Mouse (Mus musculus) thymus, adult 2 months (tissue): ENCODE results near the gene Cdc42ep1. TPM values are rescaled to one million over a fixed set of nuclear protein-coding genes. Genes with fewer than 3 reads are reported as not detected.

ENCODE experiments used
- DNase-seq: peaks from one replicate; pipeline ENCODE4 v3.0.0; 2021
- H3K27ac ChIP-seq: fragments of 200-500 bp; 2 replicates; pipeline ENCODE4 v1.5.1; 2012; ENCODE audit warnings: low read length, control low read depth; ENCODE audit not compliant: control insufficient read depth, insufficient read depth
- H3K27me3 ChIP-seq: fragments of 200-500 bp; 2 replicates; pipeline ENCODE4 v1.6.1; 2012; ENCODE audit warnings: mild to moderate bottlenecking, low read length, moderate library complexity, mixed read lengths; ENCODE audit not compliant: control insufficient read depth, insufficient read depth
- H3K36me3 ChIP-seq: fragments of 200-500 bp; 2 replicates; pipeline ENCODE4 v1.6.1; 2012; ENCODE audit warnings: mild to moderate bottlenecking, low read length, moderate library complexity; ENCODE audit not compliant: control insufficient read depth, insufficient read depth
- H3K4me1 ChIP-seq: fragments of 200-500 bp; replicated peaks from 2 replicates; pipeline ENCODE4 v1.6.1; 2012; ENCODE audit warnings: low read length; ENCODE audit not compliant: control insufficient read depth, insufficient read depth
- H3K4me3 ChIP-seq: fragments of 200-500 bp; 2 replicates; pipeline ENCODE4 v1.5.1; 2012; ENCODE audit warnings: mild to moderate bottlenecking, low read length, control low read depth, moderate library complexity; ENCODE audit not compliant: control insufficient read depth, insufficient read depth
- CTCF ChIP-seq: fragments of 200-500 bp; IDR thresholded peaks from 2 replicates; pipeline ENCODE4 v1.5.1; 2012; ENCODE audit warnings: mild to moderate bottlenecking, control low read depth, low read length, moderate library complexity, borderline replicate concordance; ENCODE audit not compliant: control insufficient read depth, poor library complexity, insufficient read depth; ENCODE audit errors: extremely low read depth
- POLR2A ChIP-seq: fragments of 200-500 bp; IDR thresholded peaks from 2 replicates; pipeline ENCODE4 v1.6.1; 2012; ENCODE audit warnings: mild to moderate bottlenecking, low read length, control low read depth, moderate library complexity; ENCODE audit not compliant: control insufficient read depth, poor library complexity, insufficient read depth; ENCODE audit errors: extremely low read depth
- WGBS: fragments of 180-500 bp; shearing (Covaris S2); methylation state at CpG from one replicate; pipeline ENCODE4 v1.1.7; 2018; 5-methylcytosine and 5-hydroxymethylcytosine counted together
- polyA plus RNA-seq: library from polyadenylated mRNA; depleted of rRNA; stranded (reverse); fragments of >200 nt; gene quantifications from 2 replicates; pipeline ENCODE4 v1.2.3, GENCODE M21; 2012

The Cdc42ep1 gene
- polyA plus RNA-seq, 1 experiment = 12.5 TPM

- DNase-seq = no peak
- Histone ChIP-seq H3K27me3 (no peaks in the 10 kb centered on the region), H3K36me3 (no peaks in the 10 kb centered on the region), H3K4me3 (no peak overlapping the region), H3K4me1 (peaks cover 11% of the 10 kb centered on the region), H3K27ac (no peak overlapping the region)
- 81% methylated on average over 7 of the region's 7 CpGs for WGBS
- TF ChIP-seq CTCF (no peak), POLR2A (no peak)
Observed at GRCm38 (mm10) chr15:78857009-78857408, 14.6 kb downstream of the Cdc42ep1 start.

GRCm38 (mm10) chr15:78859311-78859710, 16.9 kb downstream of the Cdc42ep1 start:
- H3K4me1 ChIP-seq = peaks cover 25% of the 10 kb centered on the region
- H3K4me3 ChIP-seq = no peak overlapping the region
- no peak overlapping the region for H3K27ac ChIP-seq
- no peaks in the 10 kb centered on the region for H3K27me3 ChIP-seq
- no peak for TF ChIP-seq POLR2A
- TF ChIP-seq CTCF = no peak
- WGBS = 96% methylated on average over 4 of the region's 4 CpGs
- no peak for DNase-seq
- no peaks in the 10 kb centered on the region for H3K36me3 ChIP-seq

DNA sequence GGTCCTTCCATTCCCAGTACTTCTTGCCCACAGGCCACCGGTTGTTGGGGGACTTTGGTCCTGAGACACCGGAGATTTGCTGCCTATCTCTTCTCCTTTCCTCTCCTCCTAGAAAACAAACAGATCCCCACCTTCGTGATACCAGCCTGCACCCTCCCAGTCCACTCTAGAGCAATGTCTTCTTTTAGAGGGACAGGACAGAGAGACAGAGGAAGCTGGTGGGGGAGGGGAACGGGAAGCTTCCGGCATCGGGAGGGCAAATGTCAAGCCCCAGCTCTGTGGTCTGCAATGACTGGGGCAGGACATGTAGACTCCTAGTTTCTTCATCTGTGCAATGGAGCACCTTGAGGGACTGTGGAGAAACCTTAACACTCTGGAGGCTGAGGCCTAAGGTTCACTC, 17.3 kb downstream of the Cdc42ep1 start:
- peak; percentile 28 for DNase-seq
- WGBS = 48% methylated on average over 6 of the region's 6 CpGs
- no peaks in the 10 kb centered on the region for H3K36me3 ChIP-seq
- TF ChIP-seq POLR2A (no peak), CTCF (no peak)
- H3K27me3 ChIP-seq = no peaks in the 10 kb centered on the region
- no peak overlapping the region for H3K4me3 ChIP-seq
- H3K4me1 ChIP-seq = peaks cover 26% of the 10 kb centered on the region
- H3K27ac ChIP-seq = no peak overlapping the region

DNA sequence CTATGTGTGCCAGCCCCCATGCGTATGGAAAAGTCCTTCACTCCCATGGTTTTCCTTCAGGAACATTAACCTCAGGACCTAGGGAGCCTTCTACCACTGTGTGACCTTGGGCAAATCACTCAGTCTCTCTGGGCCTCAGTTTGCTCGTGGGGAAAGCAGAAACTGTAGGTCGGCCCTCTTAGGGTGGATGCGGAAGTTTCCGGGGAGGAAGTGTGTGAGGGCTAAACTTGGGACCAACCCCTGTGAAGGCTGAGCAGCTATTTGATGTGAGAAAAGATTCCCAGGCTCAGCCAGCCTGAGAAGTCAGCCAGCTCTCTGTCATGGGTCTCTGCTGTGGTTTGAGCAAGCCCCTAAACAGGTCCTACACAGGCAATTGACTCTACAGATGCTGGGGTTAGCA, 19.9 kb downstream of the Cdc42ep1 start:
- no peak for TF ChIP-seq CTCF
- no peak for TF ChIP-seq POLR2A
- Histone ChIP-seq H3K27me3 (no peaks in the 10 kb centered on the region), H3K4me1 (peaks cover 26% of the 10 kb centered on the region), H3K27ac (no peak overlapping the region), H3K4me3 (no peak overlapping the region), H3K36me3 (no peaks in the 10 kb centered on the region)
- DNase-seq = no peak
- WGBS = 69% methylated on average over 5 of the region's 5 CpGs

GRCm38 (mm10) chr15:78863154-78863553, 20.7 kb downstream of the Cdc42ep1 start:
- H3K4me1 ChIP-seq = peaks cover 26% of the 10 kb centered on the region
- H3K4me3 ChIP-seq = no peak overlapping the region
- no peaks in the 10 kb centered on the region for H3K27me3 ChIP-seq
- H3K27ac ChIP-seq = no peak overlapping the region
- DNase-seq = no peak
- TF ChIP-seq CTCF (no peak), POLR2A (no peak)
- no peaks in the 10 kb centered on the region for H3K36me3 ChIP-seq
- 70% methylated on average over 2 of the region's 2 CpGs for WGBS

- Histone ChIP-seq H3K27ac (no peak overlapping the region), H3K4me3 (no peak overlapping the region)
- WGBS = 46% methylated on average over 13 of the region's 13 CpGs
Observed at GRCm38 (mm10) chr15:78863852-78864253, 21.4 kb downstream of the Cdc42ep1 start.

DNA sequence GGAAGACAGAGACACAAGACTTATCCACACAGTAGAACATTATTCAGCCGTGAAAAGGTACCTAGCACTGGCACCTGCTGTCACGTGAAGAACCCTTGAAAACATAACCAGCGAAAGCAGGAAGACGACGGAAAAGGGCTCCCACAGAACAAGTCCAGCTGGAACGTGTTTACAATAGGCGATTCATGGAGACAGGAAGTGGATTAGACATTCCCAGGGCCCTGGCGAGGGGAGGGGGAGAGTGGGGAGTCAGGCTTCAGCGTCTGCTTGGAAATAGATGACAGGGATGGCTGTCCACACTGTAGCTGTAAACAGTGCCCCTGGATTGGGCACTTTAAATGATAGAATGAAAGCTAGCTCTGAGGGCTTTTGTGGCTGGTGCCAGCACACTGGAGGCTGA, 26.0 kb downstream of the Cdc42ep1 start:
- no peak overlapping the region for H3K27ac ChIP-seq
- H3K4me3 ChIP-seq = no peak overlapping the region
- no peaks in the 10 kb centered on the region for H3K27me3 ChIP-seq
- TF ChIP-seq CTCF = no peak
- no peak for TF ChIP-seq POLR2A
- DNase-seq = no peak
- WGBS = 90% methylated on average over 9 of the region's 9 CpGs
- no peaks in the 10 kb centered on the region for H3K36me3 ChIP-seq
- H3K4me1 ChIP-seq = peaks cover 10% of the 10 kb centered on the region

More at GRCm38 (mm10) chr15:78863852-78864253, 21.4 kb downstream of the Cdc42ep1 start:
- no peaks in the 10 kb centered on the region for H3K36me3 ChIP-seq
- TF ChIP-seq CTCF = no peak
- no peak for TF ChIP-seq POLR2A
- H3K27me3 ChIP-seq = no peaks in the 10 kb centered on the region
- DNase-seq = peak; percentile 34
- H3K4me1 ChIP-seq = peaks cover 26% of the 10 kb centered on the region
